Mouse (Mus musculus) kidney, postnatal 10 days (tissue): ENCODE data around the gene Glo1.
A peak's percentile ranks its signal among the peaks of the same experiment; 100 is the strongest.

Source experiments
- DNase-seq: peaks from one replicate; pipeline ENCODE4 v3.0.0; 2021; ENCODE audit warnings: mixed read lengths

Gene Glo1

DNA sequence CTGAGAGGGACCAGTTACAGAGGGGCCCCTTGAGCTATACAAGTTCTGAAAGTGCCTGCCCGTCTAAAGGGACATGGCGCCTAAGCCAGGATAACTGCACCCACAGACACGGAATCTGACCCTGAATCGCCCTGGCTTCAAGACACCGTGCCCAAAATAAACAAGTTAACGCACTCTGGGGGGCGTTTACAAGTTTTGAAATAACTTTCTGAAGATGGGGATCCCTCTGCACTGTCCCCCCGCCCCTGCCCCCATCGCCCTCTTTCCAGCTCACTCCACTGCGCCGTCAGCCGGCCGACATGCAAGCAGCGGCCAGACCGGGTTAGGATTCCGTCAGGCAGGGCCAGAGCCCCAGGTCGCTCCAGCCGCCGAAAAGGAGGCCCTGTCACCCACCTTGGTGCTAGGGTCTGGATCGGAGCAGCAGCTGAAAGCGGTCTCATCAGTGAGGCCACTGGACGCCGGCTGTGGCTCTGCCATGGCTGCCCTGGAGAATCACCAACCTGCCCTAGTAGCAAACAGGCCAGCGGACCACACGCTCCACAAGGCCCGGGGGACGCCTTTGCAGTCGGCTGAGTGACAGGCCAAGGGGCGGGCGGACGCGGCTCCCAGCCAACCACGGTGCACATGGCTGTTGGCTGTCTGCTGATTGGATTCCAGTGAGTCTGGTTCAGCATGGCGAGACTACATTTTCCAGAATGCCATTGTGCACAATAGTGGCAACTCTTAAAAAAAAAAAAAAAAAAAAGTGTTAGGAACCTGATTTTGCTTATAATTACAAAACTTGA lies 14.4 kb downstream of the Glo1 start:
- DNase-seq, result peak; percentile 100

DNA sequence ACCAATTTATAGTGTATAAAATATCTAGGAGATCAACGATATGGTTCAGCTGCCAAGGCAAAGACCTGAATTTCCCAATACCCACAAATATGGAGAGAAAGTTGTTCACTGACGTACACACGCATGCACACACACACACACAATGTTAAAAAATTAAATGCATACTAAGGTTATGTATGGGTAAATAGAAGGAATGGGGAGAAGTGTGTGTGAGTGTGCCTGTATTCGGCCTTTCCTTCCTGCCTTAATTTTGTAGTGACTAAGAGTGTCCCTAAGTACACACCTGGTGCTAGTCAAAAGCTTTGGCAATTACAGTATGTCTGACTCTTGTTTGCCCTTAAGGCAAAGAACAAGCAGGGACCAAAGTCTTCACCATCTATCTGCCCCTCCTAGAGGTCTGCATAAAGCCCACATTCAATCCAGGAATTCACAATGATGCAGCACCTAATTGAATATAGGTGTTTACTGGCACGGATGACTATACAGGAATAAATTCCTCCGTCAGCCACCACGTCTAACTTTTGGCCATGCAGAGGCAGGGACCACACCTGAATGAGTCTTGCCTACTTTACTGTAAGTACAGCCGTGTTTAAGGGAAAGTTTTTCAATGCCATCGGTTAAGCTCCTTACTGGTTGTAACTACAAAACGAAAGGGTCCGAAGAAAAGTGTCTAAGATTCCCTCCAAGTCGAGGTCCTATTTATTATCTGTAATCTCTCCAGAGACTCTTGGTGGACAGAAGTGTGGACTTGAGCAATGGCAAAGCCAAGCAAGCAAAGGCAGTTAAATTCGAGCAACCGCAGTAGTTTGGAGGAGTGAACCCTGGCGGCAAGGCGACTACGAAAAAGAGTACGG lies 15.2 kb downstream of the Glo1 start:
- DNase-seq, result peak; percentile 22

DNA sequence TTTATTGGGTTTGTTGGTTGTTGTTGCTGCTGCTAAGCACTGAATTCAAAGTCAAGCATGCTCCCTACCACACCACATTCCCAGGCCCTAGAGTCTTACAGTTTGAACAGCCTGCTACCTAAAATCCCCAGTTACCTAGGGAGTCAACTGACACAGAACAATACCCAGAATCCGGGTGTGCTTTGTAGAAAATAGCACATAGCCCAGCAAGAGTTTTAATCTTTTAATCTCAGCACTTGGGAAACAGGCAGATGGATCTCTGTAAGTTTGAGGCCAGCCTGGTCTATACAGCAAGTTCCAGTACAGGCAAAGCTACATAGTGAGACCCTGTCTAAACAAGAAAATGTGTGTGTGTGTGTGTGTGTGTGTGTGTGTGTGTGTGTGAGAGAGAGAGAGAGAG lies 15.9 kb downstream of the Glo1 start:
- DNase-seq, result no peak

DNA sequence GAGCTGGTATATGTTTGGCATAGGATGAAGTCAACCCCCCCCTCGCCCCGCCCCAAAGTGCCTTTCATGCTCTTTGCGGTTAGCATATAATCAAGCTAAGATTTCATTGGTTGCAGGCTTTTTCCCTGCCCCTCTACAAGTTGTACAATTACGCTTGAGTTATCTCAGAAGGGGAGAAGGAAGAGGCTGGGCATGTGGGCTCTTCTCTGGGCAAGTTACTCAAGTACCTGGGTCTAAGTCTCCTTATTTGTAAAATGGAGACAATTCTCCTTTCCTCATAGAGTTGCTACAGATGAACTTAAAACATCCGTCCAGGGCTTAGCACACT lies 16.7 kb downstream of the Glo1 start:
- no peak for DNase-seq

DNA sequence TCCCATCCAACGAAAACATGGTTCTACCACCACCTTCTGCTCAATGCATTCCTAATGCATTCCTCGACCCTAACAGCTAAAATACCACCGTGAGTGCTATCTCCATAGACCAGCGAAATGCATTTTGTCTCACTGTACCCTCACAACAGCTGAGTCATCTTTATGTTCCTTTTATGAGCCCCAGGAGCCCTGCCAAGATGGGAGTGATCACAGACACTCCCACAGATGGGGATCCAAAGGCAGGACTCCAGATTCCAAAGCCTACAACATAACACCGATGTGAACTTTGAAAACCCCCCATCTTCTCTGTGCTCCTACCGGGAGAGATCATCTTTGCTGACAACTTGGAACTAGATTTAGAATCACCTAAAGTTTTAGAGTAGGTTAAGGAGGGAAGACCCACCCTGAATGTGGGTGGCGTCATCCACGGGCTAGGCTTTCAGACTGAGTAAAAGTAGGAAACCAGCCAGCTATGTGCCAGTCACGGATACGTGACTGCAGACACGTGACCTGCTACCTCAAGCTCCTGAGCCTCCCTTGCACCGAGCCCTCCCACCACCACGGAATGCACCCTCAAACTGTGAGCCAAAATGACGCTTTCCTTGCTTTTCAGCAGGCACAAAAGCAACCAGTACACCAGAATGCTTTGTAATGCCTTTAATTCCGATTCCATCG lies 17.2 kb downstream of the Glo1 start:
- DNase-seq, result peak; percentile 71

DNA sequence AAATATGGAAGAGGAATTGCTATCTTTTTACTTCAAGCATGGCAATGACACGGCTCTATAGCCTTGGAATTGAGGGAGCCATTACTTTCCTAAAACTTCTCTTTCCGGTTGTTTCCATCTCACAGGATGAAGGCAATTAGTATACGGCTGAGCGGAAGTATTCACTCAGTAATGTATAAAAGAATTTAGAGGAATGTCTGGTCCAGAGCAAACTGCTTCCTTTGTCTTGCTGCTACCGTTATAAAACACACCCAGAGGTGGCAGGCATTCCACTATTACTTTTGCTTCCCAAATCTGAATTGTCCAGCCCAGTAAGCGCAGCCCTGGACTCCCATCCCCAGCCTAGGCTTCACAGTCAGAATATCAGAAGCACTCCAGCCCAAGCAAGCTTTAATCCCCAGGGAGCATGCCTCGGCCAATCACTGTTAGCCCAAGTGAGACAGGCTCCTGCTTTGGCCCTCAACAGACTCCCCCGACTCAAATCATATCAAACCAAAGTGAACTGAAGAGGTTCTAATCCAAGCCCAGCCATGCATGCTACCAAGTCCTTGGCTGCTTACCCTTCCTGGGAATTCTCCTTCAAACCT lies 18.7 kb downstream of the Glo1 start:
- DNase-seq, result peak; percentile 16

DNA sequence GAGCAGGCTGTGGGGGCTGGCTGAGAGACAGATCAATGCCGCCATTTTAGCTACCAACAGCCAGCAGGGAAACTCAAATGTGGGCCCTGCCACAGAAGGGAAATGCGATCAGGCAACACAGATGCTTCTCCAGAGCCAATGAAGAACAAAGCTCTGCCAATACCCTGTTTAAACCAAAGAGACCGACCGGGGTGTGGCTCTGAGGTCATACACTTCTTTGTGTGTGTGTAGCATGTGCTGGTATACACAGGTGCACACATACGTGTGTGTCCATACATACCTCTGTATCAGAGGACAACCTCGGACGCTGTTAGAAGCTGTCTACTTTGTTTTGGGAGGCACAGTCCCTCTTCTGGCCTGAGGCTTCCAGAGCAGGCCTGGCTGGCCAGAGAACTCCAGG lies 19.3 kb downstream of the Glo1 start:
- peak; percentile 6 for DNase-seq

DNA sequence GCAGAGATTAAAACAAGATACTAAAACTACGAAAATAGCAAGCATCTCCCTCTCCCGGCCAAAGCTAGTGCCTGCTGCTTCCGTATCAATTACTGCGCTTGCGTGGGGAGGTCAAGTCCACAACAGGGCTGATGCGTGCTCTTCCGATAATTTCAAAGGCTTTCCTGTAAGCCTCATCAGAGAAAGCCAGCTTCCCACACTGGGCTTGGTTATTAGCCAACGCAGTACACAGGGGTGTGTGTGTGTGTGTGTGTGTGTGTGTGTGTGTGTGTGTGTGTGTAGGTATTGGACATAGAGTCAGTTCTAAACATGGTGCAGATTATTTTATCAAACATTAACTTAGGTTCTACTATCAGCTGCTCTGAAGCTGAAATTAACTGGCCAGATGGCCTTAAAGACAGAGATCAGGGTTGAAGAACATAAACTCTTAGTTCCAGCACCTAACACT lies 20.0 kb downstream of the Glo1 start:
- DNase-seq, result no peak

DNA sequence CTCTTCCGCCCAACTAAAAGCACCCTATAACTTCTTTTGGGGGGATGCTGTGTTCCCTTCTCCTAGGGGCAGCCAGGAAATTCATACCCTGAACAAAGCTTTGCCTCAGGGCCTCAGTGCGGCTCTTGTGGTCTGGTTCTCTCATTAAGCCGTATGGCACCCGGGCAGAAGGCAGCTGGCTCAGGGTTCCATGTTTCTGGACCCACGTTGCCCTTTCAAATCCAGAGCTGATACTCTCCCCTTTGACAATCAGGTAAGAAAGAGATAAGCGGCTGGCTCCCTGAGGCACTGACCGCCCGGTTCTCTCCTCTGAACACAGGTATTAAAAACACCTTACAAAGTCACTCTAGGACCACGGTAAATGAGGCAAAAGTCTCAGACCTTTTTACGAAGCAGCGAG lies 20.5 kb downstream of the Glo1 start:
- DNase-seq, result no peak

DNA sequence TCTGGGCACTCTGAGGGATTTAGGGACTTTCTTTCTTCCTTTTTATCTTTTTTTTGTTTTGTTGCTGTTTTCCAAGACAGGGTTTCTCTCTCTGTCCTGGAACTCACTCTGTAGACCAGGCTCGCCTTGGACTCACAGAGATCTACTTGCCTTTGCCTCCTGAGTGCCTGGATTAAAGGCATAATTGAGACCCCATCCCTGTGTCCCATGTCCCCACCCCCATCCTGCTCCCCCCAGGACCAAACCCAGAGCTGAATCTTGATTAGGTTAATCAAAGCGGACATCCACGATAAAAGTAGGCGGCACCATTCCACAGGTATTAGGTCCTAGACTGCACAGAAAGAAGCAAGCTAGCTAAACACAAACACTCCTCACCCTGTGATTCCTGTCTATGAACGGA lies 21.7 kb downstream of the Glo1 start:
- DNase-seq, result no peak

DNA sequence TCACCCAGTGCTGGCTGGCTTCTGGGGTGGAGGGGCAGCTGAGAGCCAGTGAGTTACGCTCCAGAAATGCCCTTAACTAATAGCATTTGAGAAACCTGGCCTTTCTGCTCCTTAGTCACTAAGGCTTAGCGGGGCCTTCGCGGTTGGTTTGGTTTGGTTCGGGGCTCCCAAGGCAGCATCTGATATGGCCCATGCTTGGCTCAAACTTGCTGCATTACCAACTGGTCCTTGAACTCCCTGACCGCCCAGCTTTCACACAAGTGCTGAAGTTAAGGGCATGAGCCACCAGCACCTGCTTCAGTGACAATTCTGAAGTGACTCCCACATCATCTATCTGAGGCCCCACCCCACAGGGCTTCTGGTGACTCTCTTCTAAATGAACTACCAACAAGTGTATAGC lies 22.4 kb downstream of the Glo1 start:
- DNase-seq, result no peak

DNA sequence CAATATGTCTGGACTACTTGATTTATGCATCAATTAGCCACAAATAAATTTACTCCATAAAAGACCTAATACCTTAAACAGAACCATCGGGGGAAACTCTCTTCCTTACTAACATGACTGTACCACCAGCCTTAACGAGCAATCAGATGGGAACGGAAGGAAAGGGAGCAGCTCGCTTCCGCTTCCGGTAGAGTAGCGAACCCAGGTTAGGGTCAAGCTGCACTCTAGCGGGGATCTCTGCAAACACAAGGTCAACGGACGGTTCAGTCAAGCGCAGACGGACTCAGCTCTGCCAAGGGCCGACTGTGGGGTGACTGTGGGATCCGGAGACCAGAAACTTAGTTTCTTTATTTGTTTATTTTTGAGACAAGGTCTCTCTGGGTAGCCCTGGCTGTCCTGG lies 24.5 kb downstream of the Glo1 start:
- no peak for DNase-seq

DNA sequence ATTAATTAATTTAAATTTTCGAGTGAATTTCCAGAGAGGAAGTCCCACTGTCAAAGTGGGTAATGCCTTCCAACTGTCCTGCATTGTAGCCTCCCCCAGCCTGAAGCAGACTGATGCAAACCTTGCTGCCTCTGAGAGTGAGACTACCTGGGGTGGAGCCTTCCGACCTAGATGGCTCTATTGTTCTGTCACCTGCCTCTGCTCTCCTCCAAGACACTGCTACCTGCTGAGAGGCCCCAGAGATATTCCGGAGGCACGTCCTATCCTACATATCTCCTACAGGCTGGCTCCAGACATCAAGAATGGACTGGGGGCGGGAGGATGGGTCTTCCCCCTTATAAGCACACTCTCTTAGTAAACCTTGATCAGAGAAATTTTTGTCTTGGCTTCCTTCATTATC lies 28.4 kb downstream of the Glo1 start:
- DNase-seq, result no peak

DNA sequence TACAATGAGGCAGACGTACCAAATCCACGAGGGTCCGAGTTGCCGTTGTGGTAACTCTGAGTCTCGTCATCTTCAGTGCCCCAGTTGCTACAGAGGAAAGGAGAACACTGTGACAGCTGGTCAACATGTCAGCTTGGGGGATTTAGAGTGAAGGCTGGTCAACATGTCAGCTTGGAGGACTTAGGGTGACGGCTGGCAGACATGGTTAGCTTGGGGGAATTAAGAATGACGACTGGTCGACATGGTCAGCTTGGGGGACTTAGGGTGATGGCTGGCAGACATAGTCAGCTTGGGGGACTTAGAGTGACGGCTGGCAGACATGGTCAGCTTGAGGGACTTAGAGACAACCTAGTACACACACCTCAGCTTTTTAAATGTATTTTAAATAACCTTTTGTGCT lies 28.9 kb downstream of the Glo1 start:
- no peak for DNase-seq

DNA sequence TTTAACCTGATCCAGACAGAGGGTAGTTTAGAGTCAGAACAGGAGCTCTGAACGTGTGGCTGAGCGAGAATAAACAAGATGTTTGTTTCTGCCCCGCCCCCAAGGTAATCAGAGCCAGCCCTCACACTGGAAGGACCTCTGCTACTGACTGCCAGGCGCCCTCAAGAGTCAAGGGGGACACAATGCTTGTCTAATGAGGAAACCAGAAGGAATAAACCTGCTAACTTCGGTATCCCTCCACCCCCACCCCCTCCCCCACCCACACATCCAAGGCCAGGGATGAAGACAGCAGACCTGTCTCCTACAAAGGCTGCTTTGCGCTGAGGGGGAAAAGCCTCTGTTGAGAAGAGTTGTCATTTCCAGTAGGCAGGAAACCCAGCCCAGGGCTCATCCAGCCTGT lies 31.8 kb downstream of the Glo1 start:
- peak; percentile 18 for DNase-seq

DNA sequence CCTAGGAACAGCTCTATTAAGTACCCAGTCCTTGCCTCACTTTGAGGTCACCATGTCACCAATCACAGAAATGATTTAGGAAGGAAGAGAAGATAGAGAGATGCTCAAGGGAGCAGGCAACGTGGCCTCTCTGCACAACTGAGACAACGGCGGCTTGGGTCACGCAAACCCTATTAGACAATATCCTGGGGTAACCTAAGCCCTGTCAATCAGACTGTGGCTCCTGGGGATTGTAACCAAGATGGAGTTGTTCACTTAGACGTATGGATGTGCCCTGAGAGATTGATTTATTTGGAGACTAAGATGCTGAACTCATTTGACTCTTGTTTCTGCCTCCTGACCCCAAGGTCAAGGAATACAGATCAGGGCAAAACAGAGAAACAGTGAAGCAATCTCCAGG lies 32.3 kb downstream of the Glo1 start:
- no peak for DNase-seq

DNA sequence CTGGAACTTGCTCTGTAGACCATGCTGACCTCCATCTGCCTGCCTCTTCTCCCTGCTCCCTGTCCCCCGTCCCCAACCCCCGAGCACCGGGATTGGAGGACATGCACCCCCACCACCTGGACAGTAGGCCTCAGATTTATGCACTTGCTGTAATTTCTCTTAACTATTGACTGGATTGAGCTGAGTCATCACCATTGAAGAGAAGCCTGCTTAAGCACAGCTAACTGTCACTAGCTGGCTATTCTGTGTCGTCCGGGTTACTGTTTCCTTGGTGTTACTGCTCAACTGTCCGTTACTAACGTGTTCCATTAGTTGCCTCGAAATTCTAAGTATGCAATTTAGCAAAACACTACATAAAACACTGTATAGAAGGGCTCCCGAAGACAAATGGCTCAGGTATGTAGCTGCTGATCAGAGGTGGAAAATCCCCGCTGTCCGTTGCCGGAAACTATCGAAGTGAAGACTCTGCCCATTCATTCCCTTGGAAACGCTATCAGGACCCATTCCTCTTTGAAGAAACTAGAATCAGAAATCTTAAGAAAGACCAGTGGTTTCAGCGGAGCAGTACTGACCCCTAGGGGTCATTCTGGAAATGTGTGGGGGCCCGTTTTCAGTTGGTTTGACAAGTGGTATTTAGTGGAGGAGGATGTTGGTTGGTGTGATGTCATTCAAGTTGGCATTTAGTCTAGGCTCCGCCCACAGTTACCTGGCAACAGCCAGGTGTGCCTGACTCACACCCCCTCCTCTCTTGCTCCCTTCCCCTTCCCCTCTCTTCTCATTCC lies 36.1 kb downstream of the Glo1 start:
- DNase-seq, result peak; percentile 75

DNA sequence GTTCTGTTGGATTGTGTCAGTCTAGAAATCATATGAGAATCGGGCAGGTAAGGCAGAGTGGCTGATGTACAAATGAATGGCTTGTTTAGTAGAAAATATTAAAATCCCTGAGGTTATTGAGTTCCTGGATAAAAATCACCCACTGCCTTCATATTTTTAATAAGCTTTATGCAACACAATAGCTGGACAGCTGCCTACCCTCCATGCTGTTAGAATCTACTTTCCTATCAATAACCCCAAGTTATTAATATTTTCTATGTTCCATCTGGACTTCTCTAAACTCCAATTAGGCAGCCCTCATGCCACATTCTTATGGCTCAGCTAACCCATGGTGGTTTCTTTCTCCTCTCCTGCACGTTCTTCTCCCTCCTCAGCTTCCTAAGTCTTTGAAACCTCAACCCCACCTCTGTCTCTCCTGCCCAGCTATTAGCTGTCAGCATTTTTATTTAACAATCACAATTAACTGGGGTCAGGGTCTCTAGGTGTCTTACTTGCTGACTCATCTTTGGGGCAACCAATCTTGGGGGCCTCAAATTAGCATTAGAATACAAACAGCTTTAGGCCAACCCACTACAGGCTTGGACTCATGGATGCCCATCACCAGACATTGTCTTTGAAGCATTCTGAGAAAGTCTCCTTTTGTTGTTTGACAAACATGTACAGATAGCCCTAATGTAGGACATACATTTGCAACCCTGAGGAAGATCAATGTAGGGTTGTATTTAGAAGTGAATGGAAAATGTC lies 43.2 kb downstream of the Glo1 start:
- no peak for DNase-seq

DNA sequence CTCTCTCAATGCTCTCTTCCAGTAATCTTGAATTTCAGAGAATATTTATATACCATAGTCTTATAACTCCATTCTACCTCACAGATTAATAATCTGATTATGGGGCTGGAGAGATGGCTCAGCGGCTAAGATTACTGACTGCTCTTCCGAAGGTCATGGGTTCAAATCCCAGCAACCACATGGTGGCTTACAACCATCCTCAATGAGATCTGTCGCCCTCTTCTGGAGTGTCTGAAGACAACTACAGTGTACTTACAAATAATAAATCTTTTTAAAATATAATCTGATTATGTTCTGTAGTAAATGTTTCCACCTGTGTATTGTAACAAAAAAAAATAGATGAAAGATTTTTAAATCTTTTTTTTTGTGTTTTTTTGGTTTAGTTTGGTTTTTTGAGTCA lies 44.4 kb downstream of the Glo1 start:
- DNase-seq, result no peak

DNA sequence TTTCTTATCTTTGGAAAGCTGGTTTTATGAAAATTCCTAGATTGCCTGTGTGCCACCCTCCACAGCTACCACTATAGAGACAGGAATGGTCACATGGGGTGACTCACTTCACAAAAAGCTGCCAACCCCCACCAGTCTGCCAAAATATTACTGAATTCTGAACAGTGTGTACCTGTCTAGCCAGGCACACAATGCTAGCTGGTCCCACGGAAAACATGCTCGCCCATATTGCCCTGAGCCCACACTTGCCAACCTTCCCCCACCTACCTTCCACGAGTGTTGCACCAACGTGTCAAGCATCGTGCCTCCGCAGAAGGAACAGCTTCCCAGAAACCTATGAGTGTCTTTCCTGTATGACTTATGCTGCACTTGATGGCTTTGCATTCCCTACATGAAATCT lies 45.5 kb downstream of the Glo1 start:
- DNase-seq, result no peak

DNA sequence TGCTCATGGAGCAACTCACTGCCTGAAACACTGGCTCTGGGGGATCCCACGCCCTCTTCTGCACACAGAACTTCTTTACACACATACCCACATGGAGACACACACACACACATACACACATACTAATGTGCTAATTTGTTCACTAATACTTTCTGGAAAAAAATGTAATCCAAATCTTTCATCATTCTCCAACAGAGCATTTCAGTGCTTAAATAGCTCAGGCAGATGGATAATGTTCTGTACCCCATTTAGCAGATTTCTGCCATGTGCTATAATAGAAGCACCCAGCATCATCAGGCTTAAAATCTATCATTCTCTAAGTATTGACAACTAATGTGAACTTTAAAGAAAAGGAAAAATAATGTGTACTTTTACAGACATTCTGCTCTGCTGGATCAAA lies 45.9 kb downstream of the Glo1 start:
- DNase-seq, result no peak

DNA sequence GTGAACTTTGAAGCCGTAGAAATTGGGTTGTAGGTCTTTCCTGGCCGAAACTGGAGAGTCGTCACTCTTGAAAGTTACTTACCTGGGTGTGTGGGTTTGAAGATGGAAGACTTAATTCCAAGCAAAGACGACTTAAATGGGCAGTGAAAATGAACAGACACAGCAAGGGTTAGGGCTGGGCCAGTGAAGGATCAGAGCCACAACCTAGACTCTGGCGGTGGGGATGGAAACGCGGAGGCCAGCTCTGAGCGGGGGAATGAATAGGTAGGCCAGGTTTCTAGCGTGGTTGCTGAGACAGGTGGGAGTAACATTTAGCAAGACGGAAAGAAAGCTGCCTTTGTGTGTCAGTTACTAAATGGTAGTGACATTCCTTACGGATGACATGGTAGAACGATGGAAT lies 49.7 kb downstream of the Glo1 start:
- no peak for DNase-seq
